Mouse (Mus musculus) lung, embryonic 16.5 days (tissue): ENCODE measurements around the gene Grip2. TPM values are rescaled to one million over a fixed set of nuclear protein-coding genes. Genes with fewer than 3 reads are reported as not detected.

Source experiments
- ATAC-seq: fragments of 200-750 bp; cut with Nextera tagmentation; 2 replicates; pipeline ENCODE4 v1.8.0; 2017; ENCODE audit warnings: low read depth, mild to moderate bottlenecking, moderate library complexity
- H3K27ac ChIP-seq: fragments of 300-500 bp; sonication (generic); 2 replicates; pipeline ENCODE4 v1.5.1; 2014; ENCODE audit warnings: mild to moderate bottlenecking, control low read depth, low read length
- H3K27me3 ChIP-seq: fragments of 300-500 bp; sonication (generic); 2 replicates; pipeline ENCODE4 v1.6.1; 2014; ENCODE audit warnings: low read depth, low read length, mixed read lengths; ENCODE audit not compliant: control insufficient read depth, insufficient read depth
- H3K36me3 ChIP-seq: fragments of 300-500 bp; sonication (generic); 2 replicates; pipeline ENCODE4 v1.6.1; 2014; ENCODE audit warnings: low read length; ENCODE audit not compliant: control insufficient read depth, insufficient read depth
- H3K4me1 ChIP-seq: fragments of 300-500 bp; sonication (generic); replicated peaks from 2 replicates; pipeline ENCODE4 v1.6.1; 2014; ENCODE audit warnings: low read length, mixed read lengths; ENCODE audit not compliant: control insufficient read depth, insufficient read depth
- H3K4me2 ChIP-seq: fragments of 300-500 bp; sonication (generic); 2 replicates; pipeline ENCODE4 v1.6.1; 2014; ENCODE audit warnings: low read depth, low read length, control low read depth
- H3K4me3 ChIP-seq: fragments of 300-500 bp; sonication (generic); 2 replicates; pipeline ENCODE4 v1.5.1; 2014; ENCODE audit warnings: mild to moderate bottlenecking, low read length, control low read depth
- H3K9ac ChIP-seq: fragments of 300-500 bp; sonication (generic); 2 replicates; pipeline ENCODE4 v1.6.1; 2014; ENCODE audit warnings: low read length, control low read depth
- H3K9me3 ChIP-seq: fragments of 300-500 bp; sonication (generic); 2 replicates; pipeline ENCODE4 v1.6.1; 2016; ENCODE audit warnings: low read length; ENCODE audit not compliant: control insufficient read depth
- WGBS: fragments of 180-500 bp; shearing (Covaris S2); extraction: QIAGEN DNeasy Blood & Tissue Kit; methylation state at CpG from one replicate; pipeline ENCODE4 v1.1.7; 2014; 5-methylcytosine and 5-hydroxymethylcytosine counted together
- polyA plus RNA-seq: library from polyadenylated mRNA; unstranded; fragments of >200 nt; fragmentation: Nextera tagmentation; extraction: Ambion mirVana; gene quantifications from 2 replicates; pipeline ENCODE4 v1.2.1, GENCODE M21; 2015

The Grip2 gene
- polyA plus RNA-seq, 1 experiment from 2014 or later, result 0.46 TPM

DNA sequence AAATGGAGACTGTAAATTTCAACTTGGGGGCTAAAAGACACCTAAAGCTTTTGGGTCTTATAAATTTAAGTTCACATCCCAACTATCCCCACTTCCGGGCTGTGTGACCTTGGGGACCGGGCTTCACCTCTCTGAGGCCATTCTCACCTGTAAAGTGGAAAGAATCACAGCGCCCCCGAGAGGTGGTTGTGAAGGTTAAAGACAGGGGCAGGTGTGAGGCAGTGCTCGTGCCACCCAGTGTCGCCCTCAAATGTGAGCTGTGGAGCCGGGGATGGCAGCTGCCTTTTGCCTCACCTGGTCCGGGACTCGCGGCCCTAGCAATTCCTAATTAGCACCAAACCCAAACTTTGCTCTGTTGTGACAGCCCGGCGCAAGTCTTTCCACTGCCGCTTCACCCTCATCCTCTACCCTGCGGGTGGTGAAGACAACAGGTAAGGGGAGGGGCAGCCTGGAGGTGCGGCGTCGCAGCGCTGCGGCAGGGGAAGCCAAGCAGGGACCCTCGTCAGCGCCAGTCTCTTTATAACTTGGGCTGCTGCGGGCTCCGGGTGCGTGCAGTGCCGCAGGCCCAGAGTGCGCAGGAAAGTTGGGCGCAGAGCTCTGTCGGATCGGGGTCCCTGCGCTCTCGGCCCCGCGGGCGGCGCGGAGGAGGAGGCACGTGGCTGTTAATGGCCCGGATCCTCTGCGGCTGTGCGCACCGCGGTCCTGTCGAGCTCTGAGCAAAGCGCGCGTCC, 16.0 kb upstream of the Grip2 start:
- Histone ChIP-seq H3K27me3 (peaks cover 47% of the 10 kb centered on the region), H3K4me3 (peak overlapping the region; percentile 41), H3K4me2 (peak overlapping the region; percentile 70), H3K36me3 (no peaks in the 10 kb centered on the region), H3K4me1 (0 out of 2 replicates have a peak, but pooled peaks cover 4% of the 10 kb centered on the region), H3K9ac (no peak overlapping the region), H3K27ac (no peak overlapping the region), H3K9me3 (no peaks in the 10 kb centered on the region)
- no peak for ATAC-seq
- 2% methylated on average over 46 of the region's 46 CpGs for WGBS

DNA sequence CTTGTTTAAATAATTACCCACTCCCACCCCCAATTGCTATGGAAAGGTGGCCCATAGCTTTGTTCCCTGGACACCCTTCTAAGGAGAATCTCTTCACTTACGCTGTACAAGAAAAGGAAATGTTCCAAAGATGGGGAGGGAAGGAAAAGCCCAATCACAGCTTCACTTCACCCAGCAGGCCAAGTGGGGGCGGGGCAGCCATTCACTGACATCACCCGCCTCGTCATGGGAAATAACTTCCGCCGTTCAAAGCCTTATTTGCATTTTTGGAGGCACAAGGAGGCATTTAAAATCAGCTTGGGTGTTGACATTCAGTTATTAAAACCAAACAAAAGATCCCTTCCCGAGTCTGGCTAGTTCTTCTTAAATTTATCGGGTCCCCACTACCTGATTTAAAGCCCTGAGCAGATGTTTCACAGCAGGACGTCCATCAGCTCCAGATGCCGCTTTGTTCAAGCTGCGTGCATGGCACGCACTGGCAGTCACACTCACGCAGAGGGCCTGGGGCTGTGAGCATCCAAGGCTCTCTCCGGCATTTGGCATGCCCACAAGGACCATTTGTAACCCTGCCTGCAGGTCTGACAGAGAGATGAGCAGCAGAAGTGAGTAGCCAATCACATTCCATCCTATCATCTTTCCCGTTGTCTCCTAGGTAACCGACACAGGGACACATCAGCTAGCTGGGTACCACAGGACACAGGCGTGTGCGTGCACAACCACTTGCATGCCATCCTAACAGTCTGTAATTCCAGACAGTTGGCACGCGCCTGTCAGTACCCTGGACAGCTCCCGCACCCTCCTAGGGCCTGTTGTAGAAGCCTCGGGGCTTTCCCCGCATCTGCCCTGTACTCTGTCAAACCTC, 12.2 kb upstream of the Grip2 start:
- Histone ChIP-seq H3K9me3 (no peaks in the 10 kb centered on the region), H3K36me3 (no peaks in the 10 kb centered on the region), H3K27ac (no peak overlapping the region), H3K4me2 (no peak overlapping the region), H3K4me3 (no peak overlapping the region), H3K27me3 (peaks cover 33% of the 10 kb centered on the region), H3K9ac (no peak overlapping the region), H3K4me1 (0 out of 2 replicates have a peak, but pooled peaks cover 4% of the 10 kb centered on the region)
- ATAC-seq, result no peak
- WGBS, result 13% methylated on average over 23 of the region's 23 CpGs

DNA sequence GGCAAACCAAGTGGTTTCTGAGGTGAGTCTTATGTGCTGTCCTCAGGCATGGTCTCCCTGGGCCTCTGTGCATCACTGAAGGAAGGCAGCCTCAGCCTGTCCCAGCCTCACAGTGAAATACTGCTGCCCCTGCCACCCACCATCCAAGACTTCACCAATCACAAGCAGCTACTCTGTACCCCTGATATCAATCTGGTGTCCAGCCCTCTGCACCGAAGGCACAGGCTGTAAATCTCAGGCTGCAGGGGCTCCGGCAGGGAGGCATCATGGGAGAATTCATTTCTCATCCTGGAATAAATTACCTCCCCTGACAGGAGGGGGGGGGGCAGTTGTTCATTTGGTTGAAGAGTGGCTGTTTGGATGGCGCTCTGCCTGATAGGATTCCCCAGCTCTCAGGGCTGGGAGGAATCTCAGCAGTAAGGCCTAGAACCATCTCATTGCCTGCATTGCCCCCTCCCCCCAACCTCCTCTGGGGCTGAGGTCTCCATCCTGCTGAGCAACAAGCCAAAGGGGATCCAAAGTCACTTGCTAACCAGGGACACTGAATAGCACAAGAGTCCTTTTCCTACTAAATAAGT, 5.9 kb upstream of the Grip2 start:
- Histone ChIP-seq H3K27ac (no peak overlapping the region), H3K4me3 (no peak overlapping the region)

DNA sequence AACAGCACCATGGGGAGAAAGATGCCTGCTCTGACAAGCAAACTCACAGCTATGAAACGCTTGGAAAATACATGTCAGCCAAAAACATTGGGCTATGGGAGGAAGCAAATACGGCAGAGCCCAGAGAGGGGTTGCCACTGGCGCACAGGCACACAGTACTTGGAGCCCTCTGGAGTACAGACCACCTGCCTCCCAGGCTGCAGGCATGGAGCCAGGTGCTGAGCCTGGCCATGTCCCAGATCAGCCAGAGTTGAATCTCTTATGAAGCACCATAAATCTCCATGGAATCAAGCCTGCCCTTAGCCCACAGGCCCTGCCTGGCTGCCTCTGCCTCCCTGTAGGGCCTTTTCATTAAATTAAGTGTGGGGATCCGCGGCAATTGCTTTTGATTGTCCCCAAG, 876 bp upstream of the Grip2 start:
- H3K4me1 ChIP-seq, result no peaks in the 10 kb centered on the region
- no peak overlapping the region for H3K4me3 ChIP-seq
- no peak for ATAC-seq
- no peak overlapping the region for H3K27ac ChIP-seq
- no peak overlapping the region for H3K4me2 ChIP-seq
- no peaks in the 10 kb centered on the region for H3K9me3 ChIP-seq
- no peaks in the 10 kb centered on the region; the same call in 1 of the 2 replicates for H3K27me3 ChIP-seq
- H3K9ac ChIP-seq, result no peak overlapping the region
- H3K36me3 ChIP-seq, result no peaks in the 10 kb centered on the region
- 69% methylated on average over 5 of the region's 5 CpGs for WGBS

More for the DNA sequence above, 5.9 kb upstream of the Grip2 start:
- 54% methylated on average over 3 of the region's 3 CpGs for WGBS
- no peaks in the 10 kb centered on the region for H3K36me3 ChIP-seq
- no peak overlapping the region for H3K4me2 ChIP-seq
- H3K9ac ChIP-seq, result no peak overlapping the region
- H3K4me1 ChIP-seq, result no peaks in the 10 kb centered on the region
- H3K27me3 ChIP-seq, result no peaks in the 10 kb centered on the region
- no peaks in the 10 kb centered on the region for H3K9me3 ChIP-seq
- no peak for ATAC-seq

DNA sequence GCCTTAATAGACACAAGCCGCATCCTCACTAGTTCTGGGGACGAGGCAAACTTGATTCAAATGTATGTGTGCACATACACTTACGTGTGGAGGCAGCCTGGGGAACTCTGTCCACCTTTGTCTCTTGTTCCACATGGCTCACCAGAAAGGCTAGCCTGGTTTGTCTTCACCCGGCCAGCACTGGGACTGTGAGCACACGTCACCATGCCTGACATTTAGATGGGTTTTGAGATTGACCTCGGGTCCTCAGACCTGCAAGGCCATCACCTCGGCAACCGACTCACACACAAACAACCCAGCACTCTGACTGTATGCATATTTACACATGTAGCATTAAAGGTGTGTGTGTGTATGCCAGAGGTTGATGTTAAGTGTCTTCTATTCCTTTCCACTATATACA, 8.8 kb downstream of the Grip2 start:
- Histone ChIP-seq H3K9me3 (peaks cover 3% of the 10 kb centered on the region; the same call in 1 of the 2 replicates), H3K36me3 (no peaks in the 10 kb centered on the region), H3K4me2 (no peak overlapping the region), H3K9ac (no peak overlapping the region), H3K27me3 (no peaks in the 10 kb centered on the region), H3K4me3 (no peak overlapping the region), H3K4me1 (no peaks in the 10 kb centered on the region), H3K27ac (no peak overlapping the region)
- ATAC-seq, result no peak
- WGBS, result 69% methylated on average over 8 of the region's 8 CpGs

DNA sequence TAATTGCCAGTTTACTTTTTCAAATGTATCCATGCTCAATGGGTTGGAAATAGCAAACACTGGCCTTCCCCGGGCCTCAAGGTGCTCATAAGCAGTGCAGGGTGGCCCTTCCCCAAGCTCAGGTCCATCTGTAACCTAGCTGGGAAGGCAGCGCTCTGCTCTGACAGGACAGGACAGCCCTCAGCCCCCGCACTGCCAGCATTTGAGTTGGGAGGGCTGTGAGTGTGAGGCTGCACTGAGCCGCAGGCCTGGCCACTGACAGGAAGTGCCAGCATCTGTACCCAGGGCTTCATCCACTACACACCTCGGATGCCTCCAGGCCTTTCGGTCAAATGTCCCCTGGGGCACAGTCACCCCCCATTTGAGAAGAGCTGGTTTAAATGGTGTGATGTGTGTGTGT, 11.1 kb downstream of the Grip2 start:
- H3K27me3 ChIP-seq, result no peaks in the 10 kb centered on the region
- WGBS, result 70% methylated on average over 6 of the region's 6 CpGs
- no peak overlapping the region for H3K4me3 ChIP-seq
- no peak overlapping the region for H3K4me2 ChIP-seq
- H3K36me3 ChIP-seq, result no peaks in the 10 kb centered on the region
- no peak overlapping the region for H3K9ac ChIP-seq
- no peak overlapping the region for H3K27ac ChIP-seq
- peaks cover under 1% of the 10 kb centered on the region; the same call in 1 of the 2 replicates for H3K9me3 ChIP-seq
- H3K4me1 ChIP-seq, result no peaks in the 10 kb centered on the region
- no peak for ATAC-seq

DNA sequence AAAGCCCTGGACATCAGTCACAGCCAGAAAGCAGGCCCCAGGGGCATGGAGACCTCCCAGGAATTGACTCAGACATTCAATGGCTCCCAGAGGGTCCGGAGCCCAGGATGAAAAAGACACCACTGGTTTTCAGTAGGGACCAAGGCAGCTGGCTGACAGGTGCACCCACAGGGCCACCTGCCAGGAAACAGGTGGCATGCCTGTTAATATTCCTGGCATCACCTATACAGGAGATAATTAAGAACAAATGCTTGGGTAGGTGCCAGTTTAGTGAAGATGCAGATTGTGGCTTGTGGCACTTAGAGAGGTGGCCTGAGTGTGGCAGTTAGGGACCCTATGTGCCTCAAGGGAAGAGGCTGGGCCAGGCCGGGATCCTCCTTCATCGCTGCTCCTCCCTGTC, 13.4 kb downstream of the Grip2 start:
- Histone ChIP-seq H3K27ac (no peak overlapping the region), H3K36me3 (no peaks in the 10 kb centered on the region), H3K9ac (no peak overlapping the region), H3K4me2 (no peak overlapping the region), H3K27me3 (no peaks in the 10 kb centered on the region; the same call in 1 of the 2 replicates), H3K9me3 (no peaks in the 10 kb centered on the region), H3K4me1 (no peaks in the 10 kb centered on the region), H3K4me3 (no peak overlapping the region)
- no peak for ATAC-seq
- 75% methylated on average over 3 of the region's 3 CpGs for WGBS

DNA sequence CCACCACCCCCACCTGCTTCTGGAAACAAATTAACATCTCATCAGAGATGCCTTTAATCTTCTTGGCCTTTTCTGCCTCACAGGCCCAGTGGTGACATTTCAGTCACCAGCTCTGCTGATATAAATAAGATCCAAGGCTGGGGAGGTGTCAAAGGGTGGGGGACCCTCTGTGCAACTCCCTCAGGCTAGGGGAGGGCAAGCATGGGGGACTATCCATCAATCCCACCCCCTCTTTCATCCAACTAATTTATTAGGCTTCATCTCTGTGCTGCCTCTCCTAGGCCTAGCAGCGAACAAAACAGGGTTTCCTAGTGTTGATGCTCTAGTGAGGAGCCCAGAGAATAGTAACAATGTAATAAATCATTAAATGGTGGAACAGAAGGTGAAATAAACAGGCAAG, 17.0 kb downstream of the Grip2 start:
- H3K4me2 ChIP-seq, result no peak overlapping the region
- 36% methylated on average over 1 of the region's 1 CpGs for WGBS
- no peaks in the 10 kb centered on the region for H3K9me3 ChIP-seq
- H3K4me3 ChIP-seq, result no peak overlapping the region
- H3K4me1 ChIP-seq, result no peaks in the 10 kb centered on the region
- no peak overlapping the region for H3K9ac ChIP-seq
- H3K36me3 ChIP-seq, result no peaks in the 10 kb centered on the region
- ATAC-seq, result no peak
- H3K27ac ChIP-seq, result no peak overlapping the region
- H3K27me3 ChIP-seq, result peaks cover 23% of the 10 kb centered on the region

DNA sequence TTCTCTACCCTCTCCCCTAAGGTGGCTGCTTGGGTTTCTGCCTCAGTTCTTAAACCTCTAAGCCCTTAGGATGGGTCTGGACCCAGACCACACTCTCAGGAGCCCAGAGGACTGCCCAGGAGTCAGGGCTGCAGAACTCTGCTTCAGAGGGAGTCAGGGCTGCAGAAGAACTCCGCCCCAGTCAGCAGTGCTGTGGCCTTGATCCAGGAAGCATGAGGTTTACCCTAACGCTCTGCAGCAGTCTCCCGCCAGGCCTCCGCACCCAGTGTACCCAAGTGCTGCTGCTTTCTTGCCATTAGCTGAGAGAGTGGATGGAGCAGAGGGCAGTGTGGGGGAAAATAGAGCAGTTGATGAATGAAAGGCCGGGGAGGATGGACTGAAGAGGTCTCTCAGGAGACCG, 19.0 kb downstream of the Grip2 start:
- H3K9ac ChIP-seq, result no peak overlapping the region
- peaks cover 23% of the 10 kb centered on the region for H3K27me3 ChIP-seq
- no peak overlapping the region for H3K27ac ChIP-seq
- no peaks in the 10 kb centered on the region for H3K4me1 ChIP-seq
- WGBS, result 36% methylated on average over 6 of the region's 6 CpGs
- no peak for ATAC-seq
- H3K36me3 ChIP-seq, result no peaks in the 10 kb centered on the region
- H3K4me3 ChIP-seq, result no peak overlapping the region
- no peaks in the 10 kb centered on the region for H3K9me3 ChIP-seq
- no peak overlapping the region for H3K4me2 ChIP-seq
